Mouse (Mus musculus) MEL (cell line): ENCODE results near the gene Cd52.

Experiments
- CHD2 ChIP-seq: IDR thresholded peaks from 2 replicates; pipeline ENCODE4 v1.6.1; 2011; ENCODE audit warnings: low read length, improper control_type of control experiment
- POLR2AphosphoS2 ChIP-seq: IDR thresholded peaks from 2 replicates; pipeline ENCODE4 v1.6.1; 2011; ENCODE audit warnings: low read length, improper control_type of control experiment

DNA sequence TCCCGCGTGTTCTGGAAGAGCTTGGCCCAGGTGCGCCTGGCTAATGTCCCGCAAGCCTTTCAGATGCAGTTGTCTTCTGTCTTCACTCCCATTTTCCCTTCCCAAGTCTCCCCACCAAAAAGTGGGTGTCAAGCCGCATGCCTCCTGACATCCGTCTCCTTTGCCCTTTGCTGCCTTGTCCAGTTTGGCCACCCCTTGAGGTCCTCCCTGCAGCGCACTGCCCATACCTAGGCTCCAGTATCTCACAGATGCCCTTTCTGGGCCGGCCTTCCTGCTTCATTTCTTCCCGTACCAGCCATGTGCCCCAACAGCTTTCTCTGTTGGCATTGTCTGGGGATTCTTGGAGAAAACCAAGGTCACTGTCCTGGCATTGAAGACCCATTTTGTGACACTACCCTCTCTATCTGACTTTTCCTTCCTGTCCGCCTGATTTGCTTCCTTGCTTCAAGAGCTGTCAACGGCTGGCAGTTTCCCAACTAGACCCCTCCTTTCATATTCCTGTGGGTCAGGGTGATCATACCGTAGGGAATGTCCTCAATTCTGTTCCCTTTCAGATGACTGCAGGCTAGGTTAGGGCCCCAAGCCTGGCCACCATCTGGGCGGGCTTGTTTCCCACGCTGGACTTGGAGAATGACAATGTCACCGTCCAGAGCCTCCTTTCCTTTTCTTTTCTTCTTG is 30.6 kb upstream of the Cd52 start:
- TF ChIP-seq CHD2 = no peak
- TF ChIP-seq POLR2AphosphoS2 = no peak
